Mouse (Mus musculus): ENCODE measurements around the gene Rnf10.
A peak's percentile ranks its signal among the peaks of the same experiment; 100 is the strongest.

The Rnf10 gene

GRCm38 (mm10) chr5:115274771-115275170, 2.1 kb upstream of the Rnf10 start:
- no peak for DNase-seq

- no peak for DNase-seq
Measured at GRCm38 (mm10) chr5:115274353-115274752, 1.7 kb upstream of the Rnf10 start.

GRCm38 (mm10) chr5:115273549-115274135, 944 bp upstream of the Rnf10 start:
- DNase-seq = no peak

DNA sequence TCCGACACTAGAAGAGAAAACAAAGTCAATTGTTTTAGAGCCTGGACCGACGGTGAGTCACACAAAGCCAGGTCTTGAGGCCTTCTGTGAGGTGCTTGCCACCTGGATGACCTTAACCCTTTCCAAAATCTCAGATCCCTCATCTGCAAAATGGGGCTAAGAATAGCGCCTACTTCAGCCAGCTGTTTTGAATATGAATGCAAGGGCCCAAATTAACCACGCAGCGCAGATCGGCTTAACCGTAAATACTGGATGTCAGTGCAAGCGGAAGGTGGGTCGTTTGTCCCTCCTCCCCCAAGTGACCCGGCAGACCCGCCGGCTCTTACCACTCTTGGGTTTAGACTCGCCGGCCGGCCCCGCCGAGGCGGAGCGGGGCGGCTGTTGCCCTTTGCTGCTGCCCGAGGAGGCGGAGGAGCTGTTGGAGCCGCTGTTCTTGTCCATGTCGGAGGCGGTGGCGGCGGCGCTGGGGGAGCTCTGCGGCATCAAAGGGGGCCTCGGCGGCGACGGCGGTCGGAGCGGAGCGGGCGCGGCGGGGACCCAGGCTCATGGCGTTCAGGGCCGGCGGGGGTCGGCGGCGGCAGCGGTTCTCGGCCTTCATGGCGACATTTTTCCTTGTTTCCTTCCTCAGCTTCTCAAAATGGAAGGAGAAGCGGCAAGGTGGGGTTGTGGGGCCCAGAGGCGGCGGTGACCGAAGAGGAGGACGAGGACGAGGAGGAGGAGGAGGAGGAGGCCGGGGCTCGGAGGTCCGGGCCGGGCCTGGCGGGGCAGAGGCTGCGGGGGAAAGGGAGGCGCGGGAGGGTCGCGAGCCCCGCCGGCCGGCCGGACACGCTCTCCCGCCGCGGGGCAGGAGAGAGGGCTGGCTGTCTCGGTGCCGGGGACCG, 527 bp downstream of the Rnf10 start:
- no peak for DNase-seq

- DNase-seq = no peak
Measured at GRCm38 (mm10) chr5:115269969-115270368, 2.7 kb downstream of the Rnf10 start.

GRCm38 (mm10) chr5:115268266-115268665, 4.4 kb downstream of the Rnf10 start:
- peak; percentile 49 for DNase-seq

- DNase-seq = no peak
Measured at GRCm38 (mm10) chr5:115267469-115268045, 5.1 kb downstream of the Rnf10 start.

DNA sequence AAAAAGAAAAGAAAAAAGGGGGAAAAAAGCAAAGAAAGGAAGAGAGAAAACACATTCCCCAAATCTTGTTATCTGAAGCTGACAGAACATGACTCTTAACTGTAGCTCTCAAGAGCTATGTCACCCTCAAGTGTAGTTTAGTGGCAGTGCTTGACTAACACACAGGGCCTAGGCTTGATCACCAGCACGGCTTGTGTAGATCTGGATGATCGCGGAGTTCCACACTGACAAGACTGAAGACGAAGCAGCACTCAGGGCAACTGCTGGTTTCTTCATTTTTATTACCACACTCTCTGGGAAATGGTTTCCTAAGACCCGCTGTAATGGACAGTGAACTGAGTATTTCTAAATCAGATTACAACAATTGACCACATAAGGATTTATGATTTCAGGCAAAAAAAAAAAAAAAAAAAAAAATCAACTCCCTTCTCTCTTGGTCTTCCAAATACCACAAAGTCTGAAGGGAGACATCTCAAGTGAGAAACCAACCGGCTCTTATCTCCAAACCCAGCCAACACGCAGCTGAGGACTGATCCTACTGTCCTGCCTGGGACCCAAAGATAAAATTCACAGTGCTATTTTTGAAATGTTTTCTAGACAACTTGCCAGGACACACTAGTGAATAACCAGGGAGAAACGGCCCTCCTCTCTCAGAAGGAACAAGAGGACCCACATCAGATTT, 5.8 kb downstream of the Rnf10 start:
- DNase-seq = no peak

- DNase-seq = no peak
Measured at GRCm38 (mm10) chr5:115266340-115266739, 6.4 kb downstream of the Rnf10 start.

DNA sequence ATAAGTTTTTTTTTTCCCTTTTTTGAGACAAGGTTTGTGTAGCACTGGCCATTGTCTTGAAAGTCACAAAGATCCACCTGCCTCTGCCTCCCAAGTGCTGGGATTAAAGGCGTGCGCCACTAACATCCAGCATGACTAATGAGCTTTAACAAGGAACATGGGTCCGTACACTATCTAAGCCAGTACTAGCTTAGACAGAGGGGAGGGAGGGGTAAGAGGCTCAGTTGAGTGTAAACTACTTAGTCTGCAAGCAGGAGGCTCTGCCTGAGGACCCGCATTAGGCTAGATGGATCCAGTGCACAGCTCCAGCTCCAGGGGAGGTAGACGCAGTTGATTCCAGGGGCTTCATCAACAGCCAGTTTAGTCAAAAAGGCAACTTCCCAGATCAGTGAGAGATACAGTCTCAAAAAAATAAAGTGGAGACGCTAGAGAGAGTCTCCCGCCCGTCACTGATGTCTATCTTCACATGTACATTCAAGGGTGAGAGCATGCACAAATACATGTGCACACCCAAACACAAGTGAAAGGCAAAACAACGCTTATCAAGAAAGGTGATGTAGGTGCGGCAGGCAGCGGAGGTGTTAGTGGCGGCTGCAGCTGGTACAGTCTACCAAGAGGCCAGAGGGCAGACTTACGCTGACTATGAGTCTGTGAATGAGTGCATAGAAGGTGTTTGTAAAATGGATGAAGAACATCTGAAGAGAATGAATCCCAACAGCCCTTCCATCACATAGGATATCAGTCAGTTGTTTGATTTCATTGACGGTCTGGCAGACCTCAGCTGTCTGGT, 10.0 kb downstream of the Rnf10 start:
- no peak for DNase-seq

GRCm38 (mm10) chr5:115261880-115262279, 10.8 kb downstream of the Rnf10 start:
- DNase-seq = no peak

- no peak for DNase-seq
Measured at GRCm38 (mm10) chr5:115261141-115261540, 11.6 kb downstream of the Rnf10 start.

DNA sequence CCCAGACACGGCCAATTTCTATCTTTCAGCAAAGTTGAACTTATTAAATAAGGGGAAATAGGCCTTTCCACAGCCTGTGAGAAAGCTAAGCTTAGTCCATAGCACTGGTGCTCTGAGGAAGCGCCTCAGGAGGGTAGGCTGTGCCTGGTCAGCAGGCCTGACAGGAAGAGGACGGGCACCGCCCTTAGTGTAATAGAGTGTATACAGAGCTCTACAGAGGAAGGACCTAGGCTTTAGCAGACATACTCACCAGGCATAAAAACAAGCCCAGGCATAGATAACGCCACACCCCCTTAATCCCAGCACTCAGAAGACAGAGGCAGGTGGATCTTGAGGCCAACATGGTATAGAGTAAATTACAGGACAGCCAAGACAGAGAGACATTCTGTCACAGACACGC, 12.3 kb downstream of the Rnf10 start:
- DNase-seq = no peak

- DNase-seq = peak; percentile 47
Measured at GRCm38 (mm10) chr5:115256909-115257546, 15.7 kb downstream of the Rnf10 start.

DNA sequence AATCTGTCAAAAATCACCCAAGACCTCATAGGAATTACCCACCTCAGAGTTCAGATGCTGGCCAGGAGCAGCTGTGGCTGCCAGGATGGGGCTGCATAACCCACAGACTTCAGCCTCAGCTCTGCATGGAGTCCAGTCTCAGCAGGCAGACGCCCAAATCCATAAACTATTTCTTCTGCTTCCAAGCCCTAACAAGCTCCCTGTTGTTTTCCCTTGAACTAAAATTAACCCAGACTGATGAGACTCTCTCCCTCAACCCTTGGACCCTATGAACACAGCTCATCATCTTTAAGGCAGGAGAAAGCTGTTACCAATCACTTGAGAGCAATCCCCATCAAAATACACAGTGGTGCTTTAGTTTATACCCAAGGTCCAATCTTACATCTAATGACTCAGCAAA, 17.2 kb downstream of the Rnf10 start:
- DNase-seq = no peak

DNA sequence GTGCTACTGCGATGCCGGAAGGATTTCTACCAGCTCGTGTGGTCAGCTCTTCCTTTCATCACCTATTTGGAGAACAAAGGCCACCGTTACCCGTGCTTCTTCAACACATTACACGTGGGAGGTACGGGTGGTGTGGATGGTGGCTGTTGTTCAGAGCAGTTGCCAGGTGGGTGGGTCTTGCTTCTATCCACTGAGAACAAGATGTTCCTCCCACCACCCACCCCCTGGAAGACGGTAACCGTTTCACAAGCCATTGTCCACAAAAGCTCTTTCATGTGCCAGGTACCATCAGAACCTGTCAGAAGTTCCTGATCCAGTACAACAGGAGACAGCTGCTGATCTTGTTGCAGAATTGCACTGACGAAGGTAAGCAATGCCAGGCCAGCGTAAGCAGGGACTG, 32.5 kb downstream of the Rnf10 start:
- no peak for DNase-seq

GRCm38 (mm10) chr5:115238729-115239195, 33.9 kb downstream of the Rnf10 start:
- DNase-seq = no peak

- peak; percentile 93 for DNase-seq
Measured at GRCm38 (mm10) chr5:115237803-115238728, 34.6 kb downstream of the Rnf10 start.

- DNase-seq = peak; percentile 74
Measured at GRCm38 (mm10) chr5:115235786-115236263, 36.9 kb downstream of the Rnf10 start, which contains the start of gene Pop5. Pop5 (plus strand) TSS chr5:115235836.

- peak; percentile 49 for DNase-seq
Measured at GRCm38 (mm10) chr5:115235323-115235771, 37.4 kb downstream of the Rnf10 start.

Data from kidney, adult 11 months (tissue).